Mouse (Mus musculus) left cerebral cortex, adult 8-10 months (tissue): ENCODE results near the gene Dscaml1. TPM values are rescaled to one million over a fixed set of nuclear protein-coding genes. Genes with fewer than 3 reads are reported as not detected.
A peak's percentile ranks its signal among the peaks of the same experiment; 100 is the strongest.

ENCODE experiments used
- DNase-seq, 2 experiments: peaks; one replicate each; pipeline ENCODE4 v3.0.0; 2022; ENCODE audit warnings: low spot score in 2 of 2
- total RNA-seq, 4 experiments: library from RNA; stranded (reverse); gene quantifications; 2 replicates each; pipeline ENCODE4 v1.2.4; 2022

The Dscaml1 gene
- total RNA-seq, 4 experiments from 2014 or later, result 42.5 to 65.6 (median 47.0) TPM

DNA sequence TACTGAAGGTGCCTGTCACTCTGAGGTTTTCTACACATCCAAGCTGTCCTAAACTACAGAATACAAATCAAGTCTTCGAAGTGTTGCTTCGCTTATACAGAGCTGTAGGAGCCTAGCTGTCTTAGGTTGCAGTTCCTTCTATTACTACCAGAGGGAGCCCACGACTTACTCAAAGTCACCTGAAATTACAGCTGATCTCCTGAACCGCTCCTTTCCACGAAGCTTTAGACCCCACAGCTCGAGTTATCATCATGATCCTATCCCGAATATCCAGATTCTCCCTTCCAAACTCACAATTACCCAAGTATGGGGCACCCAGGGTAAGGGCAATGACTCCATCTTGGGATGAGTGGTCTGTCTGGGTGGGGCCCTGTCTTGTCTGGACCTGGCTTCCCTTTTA, 14.6 kb upstream of the Dscaml1 start:
- no peak for DNase-seq

DNA sequence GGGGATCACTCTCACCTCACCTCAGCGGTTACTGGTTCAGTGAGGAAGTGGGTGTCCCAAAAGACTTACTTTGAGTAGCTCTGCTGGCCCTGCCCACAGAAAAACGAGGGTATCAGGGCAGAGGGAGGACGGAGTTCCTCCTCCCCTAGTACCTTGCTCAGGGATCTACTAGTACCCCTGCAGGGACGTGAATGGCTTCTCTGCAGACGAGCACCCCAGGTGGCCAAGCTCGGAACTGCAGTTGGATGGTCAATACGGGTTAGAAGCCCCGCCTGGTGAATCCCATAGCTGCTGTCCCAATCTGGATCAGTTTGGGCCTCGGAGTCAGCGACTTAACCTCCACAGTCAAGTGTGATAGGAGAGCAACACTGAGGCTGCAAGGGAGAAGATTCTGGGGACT, 14.1 kb upstream of the Dscaml1 start:
- DNase-seq, result peak; percentile 52 to 96

DNA sequence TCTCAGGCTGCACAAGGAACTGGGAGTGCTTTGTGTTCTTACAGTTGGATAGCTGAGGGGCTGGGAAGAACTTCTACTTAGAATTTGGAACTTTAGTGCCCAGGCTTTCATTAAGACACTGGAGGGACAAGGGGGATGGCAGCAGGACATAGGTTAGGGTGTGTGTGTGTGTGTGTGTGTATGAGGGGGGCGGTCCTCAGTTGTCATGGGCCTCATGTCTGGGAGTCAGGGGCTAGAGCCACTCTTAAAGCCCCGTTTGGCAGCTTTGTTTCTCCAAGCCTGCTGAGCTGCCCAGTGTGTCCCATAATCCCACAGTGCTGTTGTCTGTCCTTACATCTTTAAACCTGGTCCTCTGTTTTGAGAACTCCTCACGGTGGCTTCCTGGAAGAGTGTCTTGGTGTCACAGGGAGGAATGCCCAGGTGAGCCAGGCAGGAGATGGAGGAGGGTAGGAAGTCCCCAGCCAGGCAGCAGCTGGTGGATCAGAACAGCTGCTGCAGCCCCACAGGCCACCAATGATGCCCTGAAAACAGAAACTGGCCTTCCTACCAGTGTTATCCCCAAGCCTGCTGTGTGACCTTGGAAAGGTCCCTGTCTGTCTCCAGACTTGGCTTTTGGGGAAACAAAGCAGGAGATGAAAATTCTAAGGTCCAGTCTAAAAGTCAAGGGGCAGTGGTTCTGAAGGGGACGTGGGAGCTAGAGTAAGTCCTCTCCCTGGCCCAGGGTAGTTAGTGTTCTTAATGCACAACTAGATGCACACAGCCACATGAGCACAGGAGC, 13.5 kb upstream of the Dscaml1 start:
- DNase-seq, result no peak

DNA sequence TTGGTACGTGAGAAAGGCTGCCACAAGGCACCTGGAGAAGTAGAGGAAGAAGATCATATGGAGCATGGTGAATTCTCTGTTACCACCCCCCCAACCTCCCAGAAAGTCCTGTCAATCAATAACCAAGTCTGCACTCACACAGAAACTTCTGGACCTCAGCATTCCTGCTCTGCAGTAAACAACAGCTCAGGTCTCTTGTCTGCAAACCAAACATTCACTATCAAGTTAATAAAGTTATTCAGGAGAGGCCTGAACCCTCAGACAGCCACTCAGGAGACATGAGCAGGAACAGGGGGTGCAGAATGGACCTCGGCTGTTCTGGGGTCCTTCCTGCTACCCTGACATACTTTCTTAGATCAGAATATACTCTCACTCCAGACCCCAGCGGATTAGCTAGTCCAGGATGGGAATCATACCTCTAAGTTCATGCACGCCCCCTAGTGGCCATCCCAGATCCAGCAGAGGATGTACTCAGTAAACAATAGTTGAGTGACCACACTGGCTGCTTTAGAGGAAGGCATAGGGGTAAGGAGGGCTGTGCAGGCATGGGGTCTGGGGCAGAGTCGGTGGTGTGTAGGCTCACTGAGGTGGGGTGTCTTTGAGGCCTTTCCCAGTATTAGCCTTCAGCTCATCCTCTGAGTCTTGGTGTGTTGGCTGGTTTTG, 12.8 kb upstream of the Dscaml1 start:
- DNase-seq, result no peak

DNA sequence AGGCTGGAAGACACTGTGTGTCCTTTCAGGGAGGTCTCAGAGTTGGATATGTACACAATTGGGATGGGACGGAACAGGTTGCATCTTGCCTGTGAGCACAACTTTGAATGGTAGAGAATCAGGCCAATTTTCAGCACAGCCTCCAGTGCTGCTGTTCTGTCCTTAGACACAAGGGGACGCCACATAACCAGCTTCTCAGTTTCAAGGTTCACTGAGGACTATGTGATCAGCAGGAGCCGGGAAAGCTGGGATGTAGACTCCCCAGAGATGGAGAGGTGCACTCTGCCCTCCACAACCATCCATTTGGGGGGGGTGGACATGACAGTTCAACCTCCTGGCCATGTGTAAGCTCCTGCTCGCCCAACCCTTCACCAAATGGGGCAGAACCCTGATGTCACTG, 10.5 kb upstream of the Dscaml1 start:
- DNase-seq, result peak in 1 of 2 experiments; percentile 86

DNA sequence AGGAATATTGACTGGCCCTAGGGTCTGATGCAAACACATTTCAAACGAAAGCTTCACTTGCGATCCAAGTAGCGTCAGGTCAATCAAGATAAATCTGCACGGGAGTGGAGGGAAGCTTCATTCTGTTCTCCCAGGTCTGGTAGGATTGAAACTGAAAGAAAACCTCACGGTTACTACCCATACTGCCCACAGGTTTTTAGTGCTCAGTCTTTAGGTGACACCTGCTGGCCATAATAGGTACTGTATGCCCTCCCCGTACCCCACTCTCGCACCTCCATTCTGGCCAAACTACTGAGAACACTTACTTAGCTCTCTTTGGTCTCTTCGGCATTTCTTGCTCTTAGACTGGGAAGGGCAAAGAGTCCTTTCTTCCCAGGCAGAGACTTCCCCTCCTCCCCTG, 9.2 kb upstream of the Dscaml1 start:
- no peak for DNase-seq

DNA sequence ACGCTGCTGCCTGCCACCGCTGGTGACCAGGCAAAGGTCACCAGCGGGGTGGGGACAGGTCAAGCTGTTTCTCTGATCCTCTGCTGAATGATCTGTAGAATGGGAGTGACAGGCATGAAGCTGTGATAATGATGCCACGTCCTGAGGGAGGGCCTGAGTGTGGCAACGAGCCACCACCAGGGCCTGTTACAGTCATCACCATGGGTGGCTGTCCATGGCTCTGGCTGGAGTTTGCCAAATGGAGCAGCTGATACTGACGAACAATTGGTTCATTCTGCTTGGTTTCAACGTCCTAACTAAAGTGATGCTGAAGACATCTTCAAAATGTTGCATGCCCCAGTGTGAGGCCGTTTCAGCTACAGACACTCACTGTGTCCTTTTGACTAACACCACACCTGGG, 8.2 kb upstream of the Dscaml1 start:
- peak in 1 of 2 experiments; percentile 54 for DNase-seq

DNA sequence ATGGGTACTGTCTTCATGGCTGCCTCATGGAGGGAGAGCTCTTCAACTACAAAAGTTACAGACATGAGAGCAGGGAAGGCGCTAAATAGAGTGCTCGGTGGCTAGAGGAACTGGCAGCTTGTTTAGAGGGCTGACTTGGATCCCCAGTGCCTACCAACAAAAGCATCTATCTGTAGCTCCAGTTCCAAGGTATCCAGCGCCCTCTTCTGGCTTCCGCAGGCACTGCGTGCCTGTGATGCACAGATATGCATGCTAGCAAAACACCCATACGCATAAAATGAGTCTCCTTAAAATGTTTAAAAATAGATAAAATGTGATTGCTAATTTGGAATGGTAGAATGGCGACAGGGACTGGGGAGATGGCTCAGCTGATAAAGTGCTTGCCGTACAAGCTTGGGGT, 5.2 kb upstream of the Dscaml1 start:
- DNase-seq, result no peak

DNA sequence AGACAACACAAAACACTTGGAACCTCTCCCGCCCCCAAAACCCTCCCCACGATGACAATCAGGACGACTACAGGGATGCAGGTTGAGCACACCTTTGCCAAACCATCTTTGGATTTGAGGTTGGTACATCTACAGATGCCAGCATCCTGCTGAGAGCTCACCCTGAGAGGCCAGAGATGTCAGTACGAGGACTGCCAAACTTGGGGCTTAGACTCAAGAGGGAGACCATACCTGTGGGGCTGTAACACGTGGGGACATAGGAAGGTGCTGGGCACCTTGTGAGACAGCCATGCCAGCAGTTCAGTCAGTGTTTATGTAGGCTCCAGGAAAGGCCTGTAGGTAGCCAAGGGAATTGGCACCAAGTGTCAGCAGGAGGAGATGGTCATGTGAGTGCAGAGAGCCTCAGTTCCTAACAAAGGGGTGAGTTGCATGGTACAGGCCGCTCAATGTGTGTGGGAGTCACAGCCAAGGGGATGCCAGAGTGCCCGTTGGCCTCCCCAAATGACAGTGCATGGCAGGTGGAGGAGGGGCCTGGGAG, 3.6 kb upstream of the Dscaml1 start:
- no peak for DNase-seq

DNA sequence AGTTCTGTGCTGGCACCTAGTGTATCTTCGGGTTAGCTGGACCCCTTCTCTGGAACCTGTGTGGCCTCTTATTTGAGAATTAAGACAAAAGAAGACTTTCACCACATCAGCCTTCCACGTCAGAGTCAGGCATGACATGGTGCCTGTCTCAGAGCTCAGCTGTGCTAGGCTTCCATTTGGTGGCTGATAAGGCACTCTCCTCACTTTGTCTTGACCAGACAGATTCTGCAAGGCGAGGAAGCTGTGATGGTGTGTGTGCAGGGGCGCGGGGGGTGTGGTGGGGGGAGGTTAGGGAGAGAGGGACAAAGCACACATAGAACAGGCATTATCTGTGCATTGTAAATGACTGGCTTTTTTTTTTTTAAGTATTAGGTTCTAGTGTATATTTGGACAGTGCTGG, 3.0 kb downstream of the Dscaml1 start:
- no peak for DNase-seq

DNA sequence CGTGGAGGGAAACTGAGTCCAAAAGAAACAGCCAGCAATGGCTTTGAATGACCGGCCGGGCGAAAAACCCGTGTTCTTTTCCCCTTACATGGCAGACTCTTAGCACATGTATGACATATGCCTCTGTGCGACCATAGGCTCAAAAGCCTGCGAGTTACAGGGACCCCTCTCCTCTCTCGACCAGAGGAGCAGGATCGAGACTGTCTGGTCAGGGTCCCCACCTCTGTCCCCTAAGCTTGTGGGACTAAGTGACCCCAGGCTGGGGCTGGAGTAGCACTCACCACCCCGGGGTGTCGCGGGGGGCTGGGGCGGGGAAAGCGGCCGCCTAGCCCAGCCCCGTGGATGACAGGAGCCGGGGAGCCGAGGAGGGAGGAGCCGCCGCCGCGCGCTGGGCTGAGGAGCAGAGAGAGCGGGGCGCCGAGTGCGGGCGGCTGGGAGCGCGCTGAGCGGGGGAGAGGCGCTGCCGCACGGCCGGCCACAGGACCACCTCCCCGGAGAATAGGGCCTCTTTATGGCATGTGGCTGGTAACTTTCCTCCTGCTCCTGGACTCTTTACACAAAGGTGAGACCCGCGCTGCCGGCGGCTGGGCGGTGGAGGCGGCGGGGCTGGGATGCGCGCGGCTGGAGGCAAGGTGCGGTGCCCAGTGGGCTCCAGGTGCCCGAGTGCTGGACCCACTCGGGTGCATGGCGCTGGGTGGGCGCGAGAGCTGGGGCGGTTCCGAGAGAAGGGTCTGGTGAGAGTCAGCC, 3.7 kb downstream of the Dscaml1 start:
- no peak for DNase-seq

DNA sequence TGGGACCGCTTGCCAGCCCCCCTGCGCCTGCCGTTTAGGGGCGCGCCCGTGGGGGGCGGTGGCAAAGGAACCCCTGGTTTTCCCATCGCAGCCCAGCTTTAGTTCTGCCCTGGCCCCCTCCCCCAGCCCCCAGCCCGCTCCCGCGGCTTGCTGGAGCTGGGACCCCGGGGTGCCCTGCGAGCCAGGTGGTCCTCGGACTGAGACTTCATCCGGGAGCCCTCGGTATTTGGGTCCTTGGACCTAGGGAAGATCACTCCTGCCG, 4.2 kb downstream of the Dscaml1 start:
- no peak for DNase-seq

DNA sequence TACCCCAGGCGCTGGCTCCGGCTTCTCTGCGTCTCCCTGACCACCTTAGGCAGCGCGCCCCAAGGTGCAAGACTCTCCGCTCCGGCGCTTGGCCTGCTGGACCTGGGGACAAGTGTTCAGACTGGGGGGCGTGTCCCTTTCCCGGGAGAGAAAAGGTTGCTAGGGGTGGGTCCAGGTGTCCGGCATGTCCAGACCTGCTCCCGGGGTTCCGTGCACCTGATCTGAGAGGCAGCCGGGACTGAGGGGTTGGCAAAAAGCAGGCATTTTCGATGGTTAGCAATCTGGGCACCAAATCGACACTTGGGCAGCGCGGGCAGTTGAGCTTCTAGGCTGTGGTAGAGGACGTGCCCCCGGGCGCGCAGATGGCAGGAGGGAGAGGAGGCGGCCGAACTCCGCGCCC, 4.7 kb downstream of the Dscaml1 start:
- no peak for DNase-seq

DNA sequence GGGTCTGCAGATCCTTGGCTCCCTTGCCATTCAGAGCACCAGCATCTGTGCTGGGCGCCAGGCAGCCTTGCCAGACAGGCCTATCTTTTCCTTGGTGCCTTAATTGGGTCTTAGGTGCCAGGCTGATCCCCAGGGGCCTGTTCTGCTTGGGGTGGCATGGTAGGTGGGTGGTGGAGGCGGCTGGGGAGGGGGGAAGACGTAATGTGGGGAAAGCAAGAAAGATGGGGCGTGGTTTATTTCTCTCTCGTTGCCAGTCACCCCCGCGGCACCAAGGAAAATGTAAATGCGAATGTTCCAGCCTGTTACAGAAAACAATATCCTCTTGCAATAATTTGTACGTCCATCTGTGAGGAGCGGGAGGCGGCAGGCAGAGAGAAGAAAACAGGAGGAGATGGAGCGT, 6.2 kb downstream of the Dscaml1 start:
- DNase-seq, result peak in 1 of 2 experiments; percentile 58

DNA sequence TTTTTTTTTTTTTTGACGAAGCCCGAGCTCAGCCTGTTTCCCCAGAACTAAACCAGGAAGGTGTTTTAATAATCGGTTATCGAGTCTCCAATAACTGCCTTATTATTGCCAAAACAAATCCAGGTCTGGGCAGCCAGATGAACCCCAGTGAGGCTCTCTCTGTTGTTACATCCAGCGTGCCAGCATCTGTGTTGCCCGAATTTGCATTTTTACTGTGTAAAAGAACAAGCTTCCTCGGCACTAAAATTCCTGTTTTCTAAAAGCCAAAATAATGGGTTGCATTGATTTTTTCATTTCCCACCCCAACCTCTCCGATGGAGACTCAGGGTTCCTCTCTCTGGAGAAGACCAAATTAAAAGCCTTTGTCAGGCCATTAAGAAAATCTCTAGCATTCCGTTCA, 6.7 kb downstream of the Dscaml1 start:
- no peak for DNase-seq

DNA sequence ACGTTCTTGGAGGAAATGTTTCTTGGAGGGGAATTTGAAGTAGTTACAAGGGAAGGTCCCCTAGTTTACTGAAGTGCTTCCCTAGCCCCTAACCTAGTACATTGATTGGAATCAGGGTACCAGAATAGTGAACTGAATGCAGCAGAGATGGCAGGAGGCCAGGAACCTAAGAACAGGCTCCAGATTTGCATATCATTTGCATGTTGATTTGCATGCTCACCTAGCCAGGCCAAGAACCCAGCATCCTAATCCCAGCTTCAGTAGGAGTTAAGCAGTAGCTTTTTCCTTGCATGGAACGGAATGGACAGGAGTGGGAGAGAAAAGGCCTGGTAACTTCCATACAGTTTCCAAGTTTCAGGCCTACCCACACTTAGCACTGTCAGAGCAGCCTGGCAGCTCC, 7.7 kb downstream of the Dscaml1 start:
- DNase-seq, result no peak

DNA sequence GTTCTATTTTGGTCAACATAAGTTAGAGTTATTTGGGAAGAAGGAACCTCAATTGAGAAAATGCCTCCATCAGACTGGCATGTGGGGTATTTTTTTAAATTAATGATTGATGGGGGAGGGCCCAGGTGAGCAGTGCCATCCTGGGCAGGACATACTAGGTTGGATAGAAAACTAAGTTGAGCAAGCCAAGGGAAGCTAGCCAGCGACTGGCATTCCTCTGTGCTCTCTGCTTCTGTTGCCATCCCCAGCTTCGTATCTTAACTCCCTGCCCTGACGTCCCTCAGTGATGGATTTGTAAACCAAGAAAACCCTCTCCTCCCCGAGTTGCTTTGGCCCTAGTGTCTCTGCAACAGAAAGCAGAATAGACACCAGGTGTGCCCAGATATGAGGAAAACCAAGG, 12.6 kb downstream of the Dscaml1 start:
- DNase-seq, result no peak

DNA sequence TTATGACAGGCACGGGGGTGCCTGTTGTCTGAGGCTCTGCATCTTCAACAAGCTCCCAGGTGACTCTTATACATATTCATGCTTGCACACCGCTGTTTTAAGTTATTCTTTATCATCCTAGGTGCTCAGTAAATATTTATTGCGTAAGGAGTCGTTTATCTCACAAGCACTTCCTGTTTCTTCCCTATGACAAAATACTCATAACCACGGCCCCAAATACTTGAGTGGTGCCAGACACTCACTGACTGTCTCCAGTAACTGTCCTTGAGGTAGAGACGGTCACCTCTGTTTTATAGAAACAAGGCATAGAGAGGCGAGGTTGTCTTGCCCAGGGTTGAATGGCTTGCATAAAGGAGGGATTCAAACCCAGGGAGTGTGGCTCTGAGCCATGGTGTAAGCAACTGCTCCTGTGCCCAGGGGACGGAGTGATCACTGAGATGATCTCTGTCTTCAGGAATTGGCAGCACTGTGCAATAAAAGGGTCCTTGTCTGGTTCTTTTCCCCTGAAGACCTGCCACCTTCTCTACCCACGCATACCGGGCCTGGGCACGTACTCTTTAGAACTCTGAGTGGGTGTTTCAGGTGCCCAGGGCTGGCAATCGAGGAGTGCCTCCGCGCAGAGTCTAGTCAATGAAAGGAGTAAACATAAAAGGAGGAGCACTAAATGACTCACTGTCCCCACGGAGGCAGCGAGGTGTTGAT, 13.8 kb downstream of the Dscaml1 start:
- no peak for DNase-seq

DNA sequence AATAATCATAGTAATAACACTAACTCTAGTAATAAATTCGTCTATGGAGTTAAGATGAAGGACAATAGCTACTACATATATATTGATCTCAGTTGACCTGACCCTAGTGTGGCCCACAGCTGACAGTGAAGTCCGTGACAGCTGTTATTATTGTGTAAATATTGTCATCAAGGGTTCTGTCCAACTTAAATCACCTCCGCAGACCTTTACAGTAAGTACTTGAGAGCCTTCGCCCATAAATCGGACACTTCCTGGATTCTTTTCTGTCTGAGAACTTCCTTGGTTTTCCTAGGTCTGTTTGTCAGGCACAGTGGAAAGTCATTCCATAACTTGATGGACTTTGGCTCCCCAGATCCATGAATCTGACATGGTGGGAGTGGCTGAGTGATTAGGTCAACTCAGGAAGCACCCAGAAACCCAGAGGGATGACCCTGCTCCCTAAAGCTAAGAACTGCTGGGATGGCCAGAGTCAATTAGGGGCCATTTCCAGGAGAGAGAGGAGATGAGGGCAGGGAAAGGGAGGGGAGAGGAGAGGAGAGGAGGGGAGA, 17.9 kb downstream of the Dscaml1 start:
- DNase-seq, result no peak

DNA sequence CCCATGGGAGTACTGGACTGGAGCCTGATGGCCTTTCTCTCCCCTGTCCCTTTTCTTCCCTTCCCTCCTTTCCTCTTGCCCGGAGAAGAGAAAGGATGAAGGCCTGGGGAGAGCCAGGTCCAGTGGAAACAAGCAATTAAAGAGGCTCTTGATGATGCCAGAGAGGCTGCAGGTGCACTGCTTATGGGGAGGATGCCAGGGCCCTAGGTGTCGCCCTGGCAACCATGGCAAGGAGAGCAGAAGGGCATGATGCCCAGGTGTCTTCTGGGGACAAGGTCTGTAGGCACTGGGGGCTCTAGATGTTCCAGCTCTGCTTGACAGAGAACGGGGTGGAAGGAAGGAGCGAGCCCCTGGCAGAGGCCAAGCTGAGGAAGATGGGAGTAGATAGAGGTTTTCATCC, 23.2 kb downstream of the Dscaml1 start:
- no peak for DNase-seq

DNA sequence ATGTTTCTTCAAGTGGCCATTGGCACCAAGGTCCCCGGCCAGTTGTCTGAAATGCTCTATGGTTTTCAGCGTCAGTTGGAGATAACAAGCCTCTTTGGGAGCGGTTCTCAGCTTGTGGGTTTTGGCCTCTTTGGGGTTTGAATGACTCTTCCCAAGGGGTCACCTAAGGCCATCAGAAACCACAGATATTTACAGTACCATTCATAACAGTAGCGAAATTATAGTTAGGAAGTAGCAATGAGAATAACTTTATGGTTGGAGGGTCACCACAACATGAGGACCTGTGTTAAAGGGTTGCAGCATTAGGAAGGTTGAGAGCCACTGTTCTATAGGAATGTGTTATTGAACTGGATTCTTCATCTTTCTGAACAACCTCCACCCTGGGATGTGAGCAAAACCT, 24.9 kb downstream of the Dscaml1 start:
- DNase-seq, result no peak

DNA sequence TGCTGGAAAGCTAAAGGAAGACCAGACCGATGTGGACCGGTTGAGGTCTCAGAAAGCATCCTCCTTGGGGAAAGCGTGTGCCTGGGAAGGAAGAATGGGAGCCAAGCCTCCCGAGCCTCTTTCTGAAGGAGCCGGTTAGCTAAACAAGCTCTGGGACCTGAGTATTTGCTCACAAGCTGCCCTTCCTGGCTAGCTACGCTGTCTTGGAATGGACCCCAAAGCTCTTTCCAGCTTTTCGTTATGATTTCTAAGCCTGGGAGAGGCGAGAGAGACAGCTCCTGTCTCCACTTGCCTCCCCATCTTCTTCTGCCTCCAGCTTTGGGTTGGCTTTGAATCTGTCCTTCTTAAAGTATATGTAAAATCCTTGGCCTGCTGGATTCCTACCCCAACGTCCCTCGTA, 27.6 kb downstream of the Dscaml1 start:
- no peak for DNase-seq
